Mouse (Mus musculus): ENCODE data around the gene Chst11. TPM values are rescaled to one million over a fixed set of nuclear protein-coding genes. Genes with fewer than 3 reads are reported as not detected.

Chst11 gene
- polyA plus RNA-seq, 1 experiment, result 10.1 TPM

DNA sequence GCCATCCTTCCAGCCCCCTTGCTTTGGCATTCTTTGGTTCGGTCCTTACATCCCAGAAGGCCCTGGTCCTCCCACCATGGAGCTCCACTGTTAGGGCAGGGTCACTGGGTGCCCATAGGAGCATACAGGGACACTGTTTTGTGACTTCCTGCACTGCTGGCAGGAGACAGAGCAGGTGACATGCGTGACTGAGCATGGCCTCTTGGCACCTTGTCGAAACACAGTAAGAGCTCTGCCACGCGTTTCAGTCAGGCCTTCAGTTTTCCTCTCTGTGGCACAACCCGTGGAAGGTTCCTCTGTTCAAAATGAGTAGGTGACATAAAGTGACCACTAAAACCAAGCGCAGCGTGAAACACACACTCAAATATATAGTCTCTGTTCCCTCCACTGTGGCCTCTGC is 83.2 kb downstream of the Chst11 start:
- H3K4me3 ChIP-seq (ENCODE audit: insufficient read depth, low read depth, low read length), result no peak overlapping the region
- peaks cover 11% of the 10 kb centered on the region for H3K4me1 ChIP-seq (ENCODE audit: control insufficient read depth, insufficient read depth, insufficient read length, low read length)
- no peak overlapping the region for H3K27ac ChIP-seq (replicated peaks; ENCODE audit: low read depth, low read length)

DNA sequence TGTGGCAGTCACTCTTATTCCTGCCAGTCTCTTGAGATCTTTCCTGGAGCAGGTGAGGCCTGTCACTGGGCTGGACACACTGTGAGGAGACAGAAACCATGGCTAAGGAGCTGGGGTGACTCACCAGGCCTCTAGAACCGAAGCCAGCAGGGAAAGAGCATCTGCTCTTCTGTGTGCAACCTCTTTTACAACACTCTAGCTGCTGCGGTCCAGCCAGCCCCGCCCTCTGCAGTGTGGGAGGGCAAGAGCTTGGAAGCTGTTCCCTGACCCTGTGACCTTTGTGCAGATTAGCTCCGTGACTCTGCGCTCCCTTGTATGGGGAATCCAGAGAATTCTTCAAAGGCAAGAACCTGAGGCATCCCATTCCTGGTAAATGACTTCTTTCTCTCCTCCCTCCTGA is 84.5 kb downstream of the Chst11 start:
- Histone ChIP-seq H3K27ac (replicated peaks; ENCODE audit: low read depth, low read length) (no peak overlapping the region), H3K4me1 (ENCODE audit: control insufficient read depth, insufficient read depth, insufficient read length, low read length) (peaks cover 11% of the 10 kb centered on the region), H3K4me3 (ENCODE audit: insufficient read depth, low read depth, low read length) (no peak overlapping the region)

DNA sequence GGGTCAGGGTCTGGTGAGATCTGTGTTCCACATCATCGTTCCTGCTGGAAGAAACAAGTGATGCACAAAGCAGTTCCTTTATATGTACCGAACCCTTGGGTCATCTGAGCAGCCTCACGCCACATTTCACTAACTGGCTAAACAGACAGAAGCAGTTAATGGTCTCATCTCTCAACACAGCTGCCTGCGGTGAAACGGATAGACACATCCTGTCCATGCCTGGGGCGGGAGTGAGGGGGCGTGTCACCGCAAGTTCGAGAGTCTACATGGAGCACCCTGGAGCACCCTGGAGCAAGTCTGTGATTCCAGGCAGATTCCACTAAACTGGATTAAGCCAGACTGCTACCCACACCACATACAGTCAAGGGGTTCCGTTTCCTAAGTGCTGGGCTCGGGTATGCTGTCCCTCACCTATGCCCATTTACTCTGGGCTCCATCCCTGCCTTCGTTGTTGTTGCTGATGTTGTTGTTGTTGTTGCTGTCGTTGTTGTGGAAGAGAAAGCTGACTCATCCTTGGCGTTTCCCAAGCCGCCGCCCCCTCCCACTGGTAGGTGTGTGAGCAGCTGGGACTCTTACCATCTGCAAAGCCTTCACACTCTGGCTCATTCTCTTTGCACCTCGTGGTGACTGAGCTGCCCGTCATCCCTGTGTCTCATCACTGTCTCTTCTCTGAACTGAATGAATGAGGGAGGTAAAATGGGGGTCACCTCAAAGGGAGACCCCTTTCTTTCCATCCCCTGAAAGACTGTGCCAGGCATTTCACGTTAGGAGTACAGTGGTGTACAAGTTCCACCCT is 86.7 kb downstream of the Chst11 start:
- Histone ChIP-seq H3K4me1 (ENCODE audit: control insufficient read depth, insufficient read depth, insufficient read length, low read length) (peaks cover 5% of the 10 kb centered on the region), H3K27ac (replicated peaks; ENCODE audit: low read depth, low read length) (no peak overlapping the region), H3K4me3 (ENCODE audit: insufficient read depth, low read depth, low read length) (no peak overlapping the region)

DNA sequence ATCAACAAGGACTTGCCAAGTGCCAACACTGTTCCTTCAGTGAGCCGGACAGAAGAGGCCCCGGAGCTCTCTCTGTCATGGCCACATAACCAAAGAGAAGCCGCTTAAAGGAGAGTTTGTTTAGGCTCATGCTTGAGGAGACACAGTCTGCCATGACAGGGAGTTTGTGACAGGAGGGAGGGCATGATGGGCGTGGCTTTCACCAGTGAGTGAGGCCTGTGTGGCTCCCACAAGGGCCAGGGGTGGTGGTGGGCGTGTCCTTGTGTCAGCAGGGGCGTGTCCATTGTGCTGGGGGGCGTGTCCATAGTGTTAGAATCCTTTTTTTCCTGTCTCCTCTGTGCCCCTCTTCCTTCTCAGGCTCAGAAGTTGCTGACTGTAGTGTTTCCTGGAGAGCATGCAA is 87.8 kb downstream of the Chst11 start:
- no peak overlapping the region for H3K27ac ChIP-seq (replicated peaks; ENCODE audit: low read depth, low read length)
- no peak overlapping the region for H3K4me3 ChIP-seq (ENCODE audit: insufficient read depth, low read depth, low read length)
- H3K4me1 ChIP-seq (ENCODE audit: control insufficient read depth, insufficient read depth, insufficient read length, low read length), result peaks cover 5% of the 10 kb centered on the region

DNA sequence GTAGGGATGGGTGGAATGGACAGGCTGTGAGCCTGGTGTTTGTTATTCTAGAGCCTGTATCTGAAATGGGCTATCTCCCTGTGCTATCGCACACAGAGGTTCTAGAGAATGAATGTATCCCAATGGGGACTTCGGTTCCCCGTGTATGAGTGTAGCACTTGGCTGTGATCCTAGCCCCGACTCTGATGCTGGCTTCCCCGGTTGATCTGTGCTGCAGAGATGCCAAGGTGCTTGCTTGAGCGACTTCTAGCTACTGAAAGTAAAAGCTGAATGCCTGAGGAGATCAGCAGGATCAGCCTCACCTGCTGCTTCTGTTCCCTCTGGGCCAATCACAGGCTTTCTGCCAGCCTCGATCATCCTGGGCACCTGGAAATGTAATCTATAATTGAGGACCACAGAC is 91.5 kb downstream of the Chst11 start:
- H3K27ac ChIP-seq (replicated peaks; ENCODE audit: low read depth, low read length), result no peak overlapping the region
- H3K4me3 ChIP-seq (ENCODE audit: insufficient read depth, low read depth, low read length), result no peak overlapping the region
- peaks cover 13% of the 10 kb centered on the region for H3K4me1 ChIP-seq (ENCODE audit: control insufficient read depth, insufficient read depth, insufficient read length, low read length)

DNA sequence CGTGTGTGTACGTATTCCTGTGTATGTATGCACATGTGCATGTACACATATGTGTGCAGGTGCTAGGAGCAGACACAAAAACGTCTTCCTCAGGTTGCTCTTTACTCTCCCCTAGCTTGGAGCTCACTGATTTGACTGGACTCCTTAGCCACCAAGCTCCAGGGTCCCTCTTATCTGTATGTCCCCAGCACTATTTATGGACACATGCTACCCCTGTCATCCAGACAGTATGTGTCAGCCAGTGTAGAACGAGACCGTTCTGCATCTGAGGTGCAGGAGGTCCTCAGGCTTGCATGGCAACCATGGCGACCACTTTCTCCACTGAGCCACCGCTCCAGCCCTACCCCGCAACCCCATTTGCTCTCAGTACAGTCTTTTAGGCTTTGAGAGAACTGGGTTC is 93.4 kb downstream of the Chst11 start:
- no peak overlapping the region for H3K27ac ChIP-seq (replicated peaks; ENCODE audit: low read depth, low read length)
- peaks cover 20% of the 10 kb centered on the region for H3K4me1 ChIP-seq (ENCODE audit: control insufficient read depth, insufficient read depth, insufficient read length, low read length)
- no peak overlapping the region for H3K4me3 ChIP-seq (ENCODE audit: insufficient read depth, low read depth, low read length)

DNA sequence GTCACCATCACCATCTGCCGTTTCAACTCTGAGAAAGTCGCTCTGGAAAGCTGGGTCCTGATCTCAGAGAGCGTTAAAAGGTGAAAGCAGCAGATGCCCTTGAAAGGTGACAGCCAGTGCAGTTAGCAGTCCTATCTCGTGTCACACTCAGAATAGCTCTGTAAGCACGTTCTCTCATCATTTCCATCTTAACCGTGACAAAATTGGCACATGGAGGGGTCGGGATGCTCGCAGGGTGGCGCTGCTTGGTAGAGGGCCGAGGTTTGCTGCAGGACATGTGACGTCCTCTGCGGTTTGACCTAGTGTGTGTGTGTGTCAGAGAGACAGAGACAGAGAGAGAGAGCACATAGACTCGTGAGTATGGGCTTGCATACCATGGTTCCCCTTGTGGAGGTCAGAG is 94.5 kb downstream of the Chst11 start:
- no peak overlapping the region for H3K4me3 ChIP-seq (ENCODE audit: insufficient read depth, low read depth, low read length)
- H3K27ac ChIP-seq (replicated peaks; ENCODE audit: low read depth, low read length), result no peak overlapping the region
- H3K4me1 ChIP-seq (ENCODE audit: control insufficient read depth, insufficient read depth, insufficient read length, low read length), result peaks cover 24% of the 10 kb centered on the region

DNA sequence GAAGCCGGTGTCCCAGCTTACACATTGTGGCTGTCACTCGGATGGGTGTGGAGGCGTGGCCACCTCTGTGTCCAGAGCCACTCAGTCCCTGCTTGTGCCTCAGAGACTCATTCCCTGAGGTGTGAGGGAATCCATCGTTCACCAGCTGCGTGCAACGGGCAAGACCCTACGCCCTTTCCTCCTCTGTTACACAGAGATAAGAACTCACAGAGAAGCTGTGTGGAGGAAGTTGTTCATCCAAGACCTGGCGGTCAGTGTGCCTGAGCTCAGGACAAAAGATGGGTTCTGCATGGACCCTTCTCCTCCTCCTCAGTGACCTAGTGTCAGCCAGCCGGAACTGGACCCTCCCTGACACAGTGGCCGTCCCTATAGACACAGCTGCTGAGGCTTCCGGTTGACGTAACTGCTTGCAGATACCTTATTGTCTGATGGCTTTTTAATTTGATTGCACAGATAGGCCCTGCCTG is 95.0 kb downstream of the Chst11 start:
- H3K4me1 ChIP-seq (ENCODE audit: control insufficient read depth, insufficient read depth, insufficient read length, low read length), result peaks cover 24% of the 10 kb centered on the region
- H3K4me3 ChIP-seq (ENCODE audit: insufficient read depth, low read depth, low read length), result no peak overlapping the region
- H3K27ac ChIP-seq (replicated peaks; ENCODE audit: low read depth, low read length), result no peak overlapping the region

DNA sequence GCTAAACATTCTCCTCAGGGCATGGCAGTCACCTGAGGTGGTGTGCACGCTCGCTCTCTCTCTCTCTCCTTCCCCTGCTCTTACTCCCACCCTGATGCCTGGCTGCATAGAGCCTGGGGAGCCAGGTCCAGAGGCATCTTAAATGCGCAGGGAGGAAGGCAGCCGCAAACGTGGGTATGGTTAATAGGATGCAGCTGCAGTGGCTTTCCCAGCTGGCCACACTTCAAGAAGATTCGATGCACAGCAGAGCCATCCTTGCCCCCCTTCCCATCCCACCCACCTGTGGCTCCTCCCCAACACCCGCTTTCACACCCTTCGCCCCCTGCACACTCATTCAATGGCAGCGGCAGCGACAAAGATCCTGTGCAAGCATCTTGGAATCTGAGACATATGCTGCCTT is 95.6 kb downstream of the Chst11 start:
- Histone ChIP-seq H3K4me1 (ENCODE audit: control insufficient read depth, insufficient read depth, insufficient read length, low read length) (peaks cover 24% of the 10 kb centered on the region), H3K4me3 (ENCODE audit: insufficient read depth, low read depth, low read length) (no peak overlapping the region), H3K27ac (replicated peaks; ENCODE audit: low read depth, low read length) (no peak overlapping the region)

DNA sequence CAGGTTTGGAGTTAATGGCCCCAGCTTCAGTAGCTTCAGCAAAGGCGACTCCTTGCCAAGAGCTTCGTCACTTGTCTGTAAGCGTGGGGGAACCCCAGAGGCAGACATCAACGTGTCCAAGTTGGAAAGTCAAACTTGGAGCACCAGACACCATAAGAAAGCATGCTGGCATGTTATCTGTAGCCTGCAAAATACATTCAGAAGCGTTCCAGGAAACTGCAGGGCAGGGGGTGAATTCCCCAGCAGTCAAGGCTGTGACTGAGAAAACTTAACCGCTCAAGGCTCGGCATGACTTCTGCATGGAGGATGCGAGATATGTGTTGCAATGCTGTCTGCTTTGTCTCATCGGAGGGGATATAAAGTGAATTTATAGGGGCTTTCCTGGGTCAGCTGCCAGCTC is 98.6 kb downstream of the Chst11 start:
- Histone ChIP-seq H3K4me1 (ENCODE audit: control insufficient read depth, insufficient read depth, insufficient read length, low read length) (peaks cover 37% of the 10 kb centered on the region), H3K4me3 (ENCODE audit: insufficient read depth, low read depth, low read length) (no peak overlapping the region), H3K27ac (replicated peaks; ENCODE audit: low read depth, low read length) (no peak overlapping the region)

DNA sequence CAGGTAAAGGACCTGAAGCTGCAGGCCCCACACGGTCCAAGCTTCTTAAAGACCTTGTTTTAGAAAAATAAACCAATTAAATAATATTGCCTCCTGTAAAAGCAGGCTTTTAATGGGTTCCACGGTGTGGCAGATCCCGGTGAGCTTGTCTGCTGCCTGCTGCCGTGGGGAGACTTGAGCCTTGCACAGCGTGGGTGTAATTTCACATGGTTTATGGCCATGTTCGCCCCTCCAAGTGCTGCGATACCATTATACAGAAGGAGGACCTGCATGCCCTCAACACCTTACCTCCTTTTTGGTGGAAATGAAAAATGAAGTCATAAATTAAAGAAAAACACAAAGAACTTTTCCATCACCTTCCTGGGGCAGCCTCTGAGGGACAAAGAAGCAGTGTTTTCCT is 103.0 kb downstream of the Chst11 start:
- Histone ChIP-seq H3K4me1 (ENCODE audit: control insufficient read depth, insufficient read depth, insufficient read length, low read length) (peaks cover 24% of the 10 kb centered on the region), H3K27ac (replicated peaks; ENCODE audit: low read depth, low read length) (no peak overlapping the region), H3K4me3 (ENCODE audit: insufficient read depth, low read depth, low read length) (no peak overlapping the region)

DNA sequence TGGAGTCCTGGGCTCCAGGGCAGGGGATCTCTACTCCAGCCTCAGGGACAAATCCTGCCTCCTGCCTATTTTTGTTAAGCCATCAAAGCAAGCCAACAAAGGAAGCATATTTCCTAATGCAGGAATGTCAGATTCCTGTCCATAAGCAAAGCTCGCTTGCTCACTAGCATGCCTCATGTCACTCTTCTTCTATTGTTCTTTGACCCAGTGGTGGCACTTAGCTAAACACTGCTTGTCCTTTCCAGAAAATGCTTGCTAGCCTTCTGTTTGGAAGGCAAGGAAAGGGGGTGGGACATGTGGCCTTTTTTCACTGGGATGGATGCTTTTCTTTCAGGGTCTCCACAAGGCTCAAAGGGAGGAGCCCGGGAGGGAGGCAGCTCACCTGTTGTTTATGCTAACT is 103.5 kb downstream of the Chst11 start:
- no peak overlapping the region; the same call in 1 of the 2 replicates for H3K27ac ChIP-seq (replicated peaks; ENCODE audit: low read depth, low read length)
- H3K4me1 ChIP-seq (ENCODE audit: control insufficient read depth, insufficient read depth, insufficient read length, low read length), result peaks cover 20% of the 10 kb centered on the region

DNA sequence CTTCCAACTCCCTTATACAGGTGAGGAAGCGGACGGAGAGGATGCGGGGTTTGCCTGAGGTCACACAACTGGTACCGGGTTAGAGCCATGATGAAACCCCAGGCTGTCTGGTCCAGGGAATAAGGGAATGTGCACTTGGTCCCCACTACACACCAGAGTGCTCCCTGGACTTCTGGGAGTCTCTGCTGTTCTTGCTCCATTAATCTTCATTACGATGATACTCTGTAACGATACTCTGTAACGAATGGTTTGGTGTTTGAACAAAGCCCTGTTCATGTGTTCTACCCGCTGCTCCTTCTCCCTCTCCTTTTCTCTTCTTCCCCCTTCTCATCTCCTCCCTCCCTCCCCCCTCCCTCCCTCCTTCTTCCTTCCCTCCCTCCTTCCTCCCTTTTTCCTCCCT is 104.9 kb downstream of the Chst11 start:
- peaks cover 22% of the 10 kb centered on the region; the same call in 1 of the 2 replicates for H3K4me1 ChIP-seq (ENCODE audit: control insufficient read depth, insufficient read depth, insufficient read length, low read length)
- H3K4me3 ChIP-seq (ENCODE audit: insufficient read depth, low read depth, low read length), result no peak overlapping the region
- H3K27ac ChIP-seq (replicated peaks; ENCODE audit: low read depth, low read length), result no peak overlapping the region

More for the DNA sequence above, 103.5 kb downstream of the Chst11 start:
- H3K4me3 ChIP-seq (ENCODE audit: insufficient read depth, low read depth, low read length), result no peak overlapping the region

DNA sequence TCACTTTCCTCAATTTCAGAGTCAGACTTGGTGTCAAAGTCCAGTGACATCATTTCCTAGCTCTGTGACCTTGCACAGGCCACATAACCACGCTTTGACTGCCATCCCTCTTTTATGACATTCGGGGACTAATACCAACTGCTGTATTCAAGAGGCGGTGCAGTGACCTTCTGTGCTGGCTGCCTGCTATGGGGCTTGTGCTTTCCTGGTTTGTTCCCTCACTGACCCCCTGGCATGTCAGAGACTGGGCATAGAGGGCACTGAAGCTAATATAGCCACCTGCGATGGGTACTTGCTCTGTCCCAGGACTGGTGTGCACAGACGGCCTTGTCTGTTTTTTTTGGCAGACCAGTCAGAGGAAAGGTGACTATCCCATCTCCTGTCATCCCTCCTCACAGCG is 108.4 kb downstream of the Chst11 start:
- no peak overlapping the region for H3K27ac ChIP-seq (replicated peaks; ENCODE audit: low read depth, low read length)
- H3K4me1 ChIP-seq (ENCODE audit: control insufficient read depth, insufficient read depth, insufficient read length, low read length), result peaks cover 16% of the 10 kb centered on the region; the same call in 1 of the 2 replicates
- no peak overlapping the region for H3K4me3 ChIP-seq (ENCODE audit: insufficient read depth, low read depth, low read length)

DNA sequence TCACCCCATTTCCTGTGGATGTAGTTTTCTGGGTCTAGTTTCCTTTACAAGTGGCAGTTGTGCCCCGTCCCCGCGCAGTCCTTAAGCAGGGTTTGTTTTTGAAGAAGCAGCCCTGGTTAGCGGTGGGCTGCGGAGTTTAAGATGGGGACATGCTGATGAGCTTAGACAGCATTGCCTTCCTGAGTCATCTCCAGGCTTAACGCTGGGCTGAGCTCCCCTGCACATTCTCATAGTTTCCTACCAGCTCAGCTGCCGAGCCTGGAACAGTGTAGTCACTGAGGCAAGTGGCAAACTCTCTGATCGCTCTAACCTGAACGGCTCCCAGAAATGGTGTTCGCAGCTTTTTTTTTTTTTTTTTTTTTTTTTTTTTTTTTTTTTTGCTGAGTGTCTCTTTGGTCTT is 109.0 kb downstream of the Chst11 start:
- H3K4me1 ChIP-seq (ENCODE audit: control insufficient read depth, insufficient read depth, insufficient read length, low read length), result peaks cover 13% of the 10 kb centered on the region; the same call in 1 of the 2 replicates

More for the DNA sequence above, 109.0 kb downstream of the Chst11 start:
- Histone ChIP-seq H3K27ac (replicated peaks; ENCODE audit: low read depth, low read length) (no peak overlapping the region), H3K4me3 (ENCODE audit: insufficient read depth, low read depth, low read length) (no peak overlapping the region)

Measured in brown adipose tissue, adult 24 weeks (tissue).